Mouse (Mus musculus) fat pad, adult 2 months (tissue): ENCODE results near the gene Cdc42ep2.

Experiments
- DNase-seq: peaks from one replicate; pipeline ENCODE4 v3.0.0-alpha.2; 2011; ENCODE audit warnings: low read depth, low spot score; ENCODE audit errors: extremely low read depth

Cdc42ep2 gene

GRCm38 (mm10) chr19:5924713-5925093 lies at the start of gene Cdc42ep2:
Gene Cdc42ep2, minus strand, starts transcription at chr19:5924816.
- peak; percentile 51 for DNase-seq

GRCm38 (mm10) chr19:5967664-5968063 lies 43.0 kb upstream of the Cdc42ep2 start:
- DNase-seq, result no peak

- no peak for DNase-seq
Measured at GRCm38 (mm10) chr19:5966786-5967185, 42.2 kb upstream of the Cdc42ep2 start.

GRCm38 (mm10) chr19:5965910-5966309 lies 41.3 kb upstream of the Cdc42ep2 start:
- no peak for DNase-seq

- no peak for DNase-seq
Measured at GRCm38 (mm10) chr19:5965280-5965679, 40.7 kb upstream of the Cdc42ep2 start.

GRCm38 (mm10) chr19:5964804-5965203 lies 40.2 kb upstream of the Cdc42ep2 start:
- no peak for DNase-seq

GRCm38 (mm10) chr19:5963883-5964562 lies 39.4 kb upstream of the Cdc42ep2 start, which contains the start of gene Pola2:
Gene Pola2, minus strand, starts transcription at chr19:5964202.
- no peak for DNase-seq

- no peak for DNase-seq
Measured at GRCm38 (mm10) chr19:5962651-5963050, 38.0 kb upstream of the Cdc42ep2 start.

GRCm38 (mm10) chr19:5957371-5957770 lies 32.8 kb upstream of the Cdc42ep2 start:
- no peak for DNase-seq

- DNase-seq, result no peak
Measured at GRCm38 (mm10) chr19:5956685-5957084, 32.1 kb upstream of the Cdc42ep2 start.

GRCm38 (mm10) chr19:5955704-5956670 lies 31.4 kb upstream of the Cdc42ep2 start:
- DNase-seq, result no peak

GRCm38 (mm10) chr19:5954936-5955335 lies 30.3 kb upstream of the Cdc42ep2 start:
- no peak for DNase-seq

- DNase-seq, result no peak
Measured at GRCm38 (mm10) chr19:5954031-5954710, 29.6 kb upstream of the Cdc42ep2 start.

- DNase-seq, result no peak
Measured at GRCm38 (mm10) chr19:5953201-5953770, 28.7 kb upstream of the Cdc42ep2 start.

- DNase-seq, result no peak
Measured at GRCm38 (mm10) chr19:5952071-5952691, 27.6 kb upstream of the Cdc42ep2 start.

GRCm38 (mm10) chr19:5951631-5952030 lies 27.0 kb upstream of the Cdc42ep2 start:
- no peak for DNase-seq

GRCm38 (mm10) chr19:5950218-5950617 lies 25.6 kb upstream of the Cdc42ep2 start:
- DNase-seq, result no peak

GRCm38 (mm10) chr19:5945891-5946290 lies 21.3 kb upstream of the Cdc42ep2 start:
- DNase-seq, result no peak

- DNase-seq, result no peak
Measured at GRCm38 (mm10) chr19:5945027-5945426, 20.4 kb upstream of the Cdc42ep2 start.

GRCm38 (mm10) chr19:5944145-5944544 lies 19.5 kb upstream of the Cdc42ep2 start:
- DNase-seq, result no peak

GRCm38 (mm10) chr19:5943404-5943803 lies 18.8 kb upstream of the Cdc42ep2 start:
- DNase-seq, result no peak
